Mouse (Mus musculus) frontal cortex, adult 2 months (tissue): ENCODE measurements at regions not wholly inside any gene's neighbourhood (a gene's known extent, or its start where the extent isn't known, plus 50 kb on each side); places are given as distances from the start of the nearest gene placed in this dataset.
"Not testable (repeated sequence)": the region's sequence is repeated elsewhere in the genome, so short reads cannot be mapped to it uniquely, and the experiment has no call there.

Source experiments
- DNase-seq, 2 experiments: peaks; one replicate each; pipeline ENCODE4 v3.0.0; 2022; ENCODE audit warnings: low spot score in 1 of 2; ENCODE audit errors: extremely low spot score in 1 of 2

DNA sequence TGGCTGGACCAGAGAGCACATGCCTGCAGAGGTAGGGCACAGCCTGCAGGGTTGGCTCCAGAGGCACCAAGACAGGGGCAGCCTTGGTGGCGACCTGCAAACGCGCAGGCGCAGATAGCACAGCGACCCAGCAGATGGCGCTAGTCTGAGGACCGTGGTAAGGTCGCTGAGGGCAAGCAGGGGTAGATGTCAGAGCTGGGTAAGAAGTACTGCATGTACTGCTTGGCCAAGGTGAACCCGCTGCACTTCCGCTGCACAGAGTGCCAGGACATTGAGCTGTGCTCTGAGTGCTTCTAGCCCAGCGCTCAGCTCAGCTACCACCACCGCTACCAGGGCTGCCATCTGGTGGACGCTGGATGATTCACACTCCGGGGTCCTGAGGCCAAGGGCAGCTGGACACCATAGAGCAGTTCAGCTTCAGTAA lies 68.3 kb downstream of the Hsp90b1 start:
- DNase-seq: peak; percentile 35 to 81

DNA sequence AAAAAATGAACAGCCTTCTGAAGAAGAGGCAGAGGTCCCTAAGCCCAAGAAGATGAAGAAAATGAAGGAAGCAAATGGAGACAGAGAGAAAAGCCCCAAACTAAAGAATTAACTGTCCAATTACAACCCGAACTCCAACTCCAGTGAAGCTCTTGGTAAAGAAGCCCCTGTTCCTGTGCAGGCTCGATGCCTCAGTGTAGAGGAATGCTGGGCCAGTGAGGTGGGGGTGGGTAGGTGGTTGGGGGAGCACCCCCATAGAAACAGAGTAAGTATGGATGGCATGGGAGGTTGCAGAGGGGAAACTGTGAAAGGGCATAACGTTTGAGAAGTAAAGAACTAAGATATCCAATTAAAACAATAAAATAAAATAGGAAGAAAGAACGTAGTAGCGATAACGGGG lies 68.8 kb downstream of the Hsp90b1 start:
- DNase-seq: not testable (repeated sequence)

- DNase-seq: not testable (repeated sequence)
Observed at GRCm38 (mm10) chr10:86626734-86627133, 78.6 kb downstream of the Hsp90b1 start.

- not testable (repeated sequence) for DNase-seq
Observed at GRCm38 (mm10) chr10:86617958-86618664, 87.2 kb downstream of the Hsp90b1 start.

GRCm38 (mm10) chr10:86612341-86612740 lies 93.0 kb downstream of the Hsp90b1 start:
- peak in 1 of 2 experiments; percentile 12 for DNase-seq

DNA sequence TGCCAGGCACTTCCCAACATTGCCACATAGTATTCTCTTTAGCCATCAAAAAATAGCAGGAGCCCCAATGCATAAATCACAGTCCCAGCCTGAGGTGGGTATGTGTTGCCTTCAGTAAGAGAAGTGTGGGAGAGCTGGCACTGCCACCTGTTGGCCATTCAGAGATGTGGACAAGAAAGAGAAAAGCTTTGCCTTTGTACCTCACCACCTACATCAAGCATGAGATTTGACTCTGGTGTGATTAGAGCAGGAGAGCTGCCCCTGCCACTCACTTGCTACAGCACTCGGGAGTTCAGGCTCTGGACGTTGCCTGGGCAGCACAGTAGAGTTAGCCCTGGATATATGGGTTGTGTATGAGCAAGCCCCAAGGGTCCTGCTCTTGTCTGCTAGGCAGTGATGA lies 95.3 kb downstream of the Hsp90b1 start:
- DNase-seq: not testable (repeated sequence)

DNA sequence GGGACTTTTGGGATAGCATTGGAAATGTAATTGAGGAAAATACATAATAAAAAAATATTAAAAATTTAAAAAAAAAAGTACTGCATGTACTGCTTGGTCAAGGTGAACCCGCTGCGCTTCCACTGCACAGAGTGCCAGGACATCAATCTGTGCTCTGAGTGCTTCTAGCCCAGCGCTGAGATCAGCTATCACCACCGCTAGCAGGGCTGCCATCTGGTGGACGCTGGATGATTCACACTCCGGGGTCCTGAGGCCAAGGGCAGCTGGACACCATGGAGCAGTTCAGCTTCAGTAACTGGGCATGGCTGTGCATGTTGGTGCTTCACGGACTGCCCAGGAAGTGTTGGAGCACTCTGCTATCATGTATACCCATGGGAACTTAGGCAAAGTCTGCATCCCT lies 102.1 kb upstream of the Syn3 start:
- not testable (repeated sequence) for DNase-seq

- DNase-seq: not testable (repeated sequence)
Observed at GRCm38 (mm10) chr10:86599991-86600390, 101.3 kb upstream of the Syn3 start.

- not testable (repeated sequence) for DNase-seq
Observed at GRCm38 (mm10) chr10:86590211-86590610, 91.5 kb upstream of the Syn3 start.

GRCm38 (mm10) chr10:86566875-86567274 lies 68.2 kb upstream of the Syn3 start:
- DNase-seq: not testable (repeated sequence)

GRCm38 (mm10) chr10:86555843-86556242 lies 57.1 kb upstream of the Syn3 start:
- DNase-seq: no peak
